Mouse (Mus musculus) stomach, embryonic 14.5 days (tissue): ENCODE measurements around the gene Lrrc9. TPM values are rescaled to one million over a fixed set of nuclear protein-coding genes. Genes with fewer than 3 reads are reported as not detected.
A peak's percentile ranks its signal among the peaks of the same experiment; 100 is the strongest.

Experiments
- ATAC-seq: fragments of 200-750 bp; cut with Nextera tagmentation; 2 replicates; pipeline ENCODE4 v1.8.0; 2017; ENCODE audit warnings: low read depth, moderate TSS enrichment; ENCODE audit not compliant: insufficient number of reproducible peaks, insufficient read depth, low FRiP score
- H3K27ac ChIP-seq: fragments of 300-500 bp; sonication (generic); 2 replicates; pipeline ENCODE4 v1.5.1; 2014; ENCODE audit warnings: mild to moderate bottlenecking, low read length, moderate library complexity, mixed read lengths
- H3K27me3 ChIP-seq: fragments of 300-500 bp; sonication (generic); 2 replicates; pipeline ENCODE4 v1.6.1; 2014; ENCODE audit warnings: low read length, control low read depth, mixed read lengths; ENCODE audit not compliant: control insufficient read depth, insufficient read depth
- H3K36me3 ChIP-seq: fragments of 300-500 bp; sonication (generic); 2 replicates; pipeline ENCODE4 v1.6.1; 2014; ENCODE audit warnings: mild to moderate bottlenecking, control low read depth, low read length, moderate library complexity, mixed read lengths; ENCODE audit not compliant: control insufficient read depth, insufficient read depth
- H3K4me1 ChIP-seq: fragments of 300-500 bp; sonication (generic); 2 replicates; pipeline ENCODE4 v1.6.1; 2014; ENCODE audit warnings: low read length, control low read depth, mixed read lengths; ENCODE audit not compliant: control insufficient read depth, insufficient read depth
- H3K4me2 ChIP-seq: fragments of 300-500 bp; sonication (generic); replicated peaks from 2 replicates; pipeline ENCODE4 v1.6.1; 2014; ENCODE audit warnings: low read depth, low read length, control low read depth
- H3K4me3 ChIP-seq: fragments of 300-500 bp; sonication (generic); 2 replicates; pipeline ENCODE4 v1.5.1; 2014; ENCODE audit warnings: low read depth, low read length, control low read depth
- H3K9ac ChIP-seq: fragments of 300-500 bp; sonication (generic); replicated peaks from 2 replicates; pipeline ENCODE4 v1.6.1; 2014; ENCODE audit warnings: low read depth, mild to moderate bottlenecking, control low read depth, low read length, moderate library complexity, mixed read lengths
- H3K9me3 ChIP-seq: fragments of 300-500 bp; sonication (generic); 2 replicates; pipeline ENCODE4 v1.6.1; 2016; ENCODE audit warnings: low read depth, low read length, control low read depth; ENCODE audit not compliant: control insufficient read depth
- WGBS: fragments of 180-500 bp; shearing (Covaris S2); extraction: QIAGEN DNeasy Blood & Tissue Kit; methylation state at CpG from one replicate; pipeline ENCODE4 v1.1.7; 2014; 5-methylcytosine and 5-hydroxymethylcytosine counted together
- microRNA-seq: library from miRNA; unstranded; fragments of <30 nt; microRNA quantifications from one replicate; pipeline ENCODE4, GENCODE M21; 2016
- polyA plus RNA-seq: library from polyadenylated mRNA; unstranded; fragments of >200 nt; fragmentation: Nextera tagmentation; extraction: Ambion mirVana; gene quantifications from 2 replicates; pipeline ENCODE4 v1.2.1, GENCODE M21; 2014

Gene Lrrc9
- polyA plus RNA-seq, 1 experiment from 2014 or later = 0.42 TPM

DNA sequence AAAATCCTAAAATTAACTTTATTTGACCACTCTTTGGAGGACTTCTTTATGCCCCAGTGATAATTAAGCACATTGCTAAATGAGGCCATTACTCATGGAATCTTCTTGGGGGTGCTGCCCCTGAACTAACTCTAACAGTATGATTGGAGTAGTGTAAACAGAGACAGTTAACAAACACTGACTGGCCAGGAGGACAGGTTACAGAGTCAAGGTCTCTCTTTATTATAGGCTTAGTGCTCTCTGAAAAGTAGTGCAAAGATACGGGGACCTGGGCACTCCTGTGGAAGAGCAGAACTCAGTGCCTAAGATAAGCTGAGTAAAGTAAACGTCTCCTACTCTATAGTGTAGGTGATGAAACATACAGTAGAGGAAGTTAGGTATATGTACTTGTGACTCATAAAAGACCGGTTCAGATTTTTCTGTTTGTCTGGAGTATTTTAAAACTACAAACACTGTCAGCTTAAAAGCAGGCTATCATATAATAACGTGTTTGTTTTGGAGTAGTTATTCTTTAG lies 122.7 kb downstream of the Lrrc9 start:
- no peaks in the 10 kb centered on the region for H3K36me3 ChIP-seq
- no peaks in the 10 kb centered on the region for H3K27me3 ChIP-seq
- H3K9me3 ChIP-seq = no peaks in the 10 kb centered on the region
- H3K4me3 ChIP-seq = no peak overlapping the region
- ATAC-seq = 0 out of 2 replicates have a peak, but pooled peaks have one; percentile 14
- no peaks in the 10 kb centered on the region for H3K4me1 ChIP-seq
- H3K27ac ChIP-seq = no peak overlapping the region
- WGBS = 71% methylated on average over 4 of the region's 4 CpGs
- no peak overlapping the region for H3K9ac ChIP-seq
- no peak overlapping the region for H3K4me2 ChIP-seq

Small RNA genes within 50 kb of the gene (microRNA-seq; reads per million reads assigned to microRNA genes)
- gene Gm44392 = not detected

Other genes with a start within 250 kb of the Lrrc9 start
- 78.8 and 84.3 TPM in 2 replicates for gene Rtn1, start 32.8 kb upstream of the Lrrc9 start, polyA plus RNA-seq
- 11.2 and 12.2 TPM in 2 replicates for gene Pcnx4, start 94.5 kb downstream of the Lrrc9 start, polyA plus RNA-seq
- not detected in 2 replicates for gene Gm4756, start 207.8 kb downstream of the Lrrc9 start, polyA plus RNA-seq
- 16.1 and 21.9 TPM in 2 replicates for gene Dhrs7, start 223.0 kb downstream of the Lrrc9 start, polyA plus RNA-seq